Mouse (Mus musculus) cortical plate, adult 2 months (tissue): ENCODE data around the gene Usp50. TPM values are rescaled to one million over a fixed set of nuclear protein-coding genes. Genes with fewer than 3 reads are reported as not detected.

Experiments used
- H3K27ac ChIP-seq: fragments of 200-500 bp; 2 replicates; pipeline ENCODE4 v1.5.1; 2012; ENCODE audit warnings: low read length, control low read depth, inconsistent platforms; ENCODE audit not compliant: insufficient read depth
- H3K4me1 ChIP-seq: fragments of 200-500 bp; 2 replicates; pipeline ENCODE4 v1.6.1; 2011; ENCODE audit warnings: low read length; ENCODE audit not compliant: control insufficient read depth, insufficient read depth
- H3K4me3 ChIP-seq: fragments of 200-500 bp; 2 replicates; pipeline ENCODE4 v1.5.1; 2011; ENCODE audit warnings: mild to moderate bottlenecking, low read length, control low read depth; ENCODE audit not compliant: insufficient read depth
- CTCF ChIP-seq: fragments of 200-500 bp; IDR thresholded peaks from 2 replicates; pipeline ENCODE4 v1.5.1; 2011; ENCODE audit warnings: mild to moderate bottlenecking, control low read depth, low read length; ENCODE audit not compliant: insufficient read depth; ENCODE audit errors: extremely low read depth
- POLR2A ChIP-seq: fragments of 200-500 bp; IDR thresholded peaks from 2 replicates; pipeline ENCODE4 v1.6.1; 2011; ENCODE audit warnings: mild to moderate bottlenecking, low read length, control low read depth; ENCODE audit not compliant: insufficient read depth; ENCODE audit errors: extremely low read depth
- polyA plus RNA-seq: library from polyadenylated mRNA; depleted of rRNA; stranded (reverse); fragments of >200 nt; gene quantifications from 2 replicates; pipeline ENCODE4 v1.2.3, GENCODE M21; 2012

Usp50 gene
- polyA plus RNA-seq, 1 experiment, result 3.1 TPM

GRCm38 (mm10) chr2:126707438-126707779, 75.9 kb downstream of the Usp50 start:
- TF ChIP-seq POLR2A (no peak), CTCF (no peak)
- H3K27ac ChIP-seq, result no peak overlapping the region
- peaks cover 1% of the 10 kb centered on the region; the same call in 1 of the 2 replicates for H3K4me1 ChIP-seq
- peak overlapping the region; percentile 73 for H3K4me3 ChIP-seq

- Histone ChIP-seq H3K4me3 (peak within 1 kb of the TSS; percentile 73), H3K4me1 (peaks cover 1% of the 10 kb centered on the region; the same call in 1 of the 2 replicates), H3K27ac (no peak within 1 kb of the TSS)
- TF ChIP-seq POLR2A (peak; percentile 99), CTCF (no peak)
These were observed 76.4 kb downstream of the Usp50 start, which contains the start of gene Usp8 for GRCm38 (mm10) chr2:126706759-126707437. Gene Usp8 (plus strand): TSS chr2:126707328.

GRCm38 (mm10) chr2:126695285-126695684, 88.0 kb downstream of the Usp50 start:
- Histone ChIP-seq H3K4me1 (no peaks in the 10 kb centered on the region), H3K27ac (no peak overlapping the region), H3K4me3 (no peak overlapping the region)
- TF ChIP-seq CTCF (no peak), POLR2A (no peak)

GRCm38 (mm10) chr2:126691290-126691689, 92.0 kb downstream of the Usp50 start:
- Histone ChIP-seq H3K4me1 (no peaks in the 10 kb centered on the region), H3K4me3 (no peak overlapping the region), H3K27ac (no peak overlapping the region)
- TF ChIP-seq POLR2A, result no peak
- no peak for TF ChIP-seq CTCF

GRCm38 (mm10) chr2:126682937-126683336, 100.3 kb downstream of the Usp50 start:
- no peak overlapping the region for H3K4me3 ChIP-seq
- H3K4me1 ChIP-seq, result no peaks in the 10 kb centered on the region
- H3K27ac ChIP-seq, result no peak overlapping the region
- TF ChIP-seq POLR2A, result no peak
- TF ChIP-seq CTCF, result no peak

- TF ChIP-seq CTCF (no peak), POLR2A (no peak)
- Histone ChIP-seq H3K4me1 (no peaks in the 10 kb centered on the region; the same call in 1 of the 2 replicates), H3K27ac (0 out of 2 replicates have a peak overlapping the region, but pooled peaks have one; percentile 3), H3K4me3 (no peak overlapping the region)
These were observed 100.9 kb downstream of the Usp50 start for GRCm38 (mm10) chr2:126682333-126682732.

- no peak for TF ChIP-seq CTCF
- no peak for TF ChIP-seq POLR2A
- Histone ChIP-seq H3K27ac (no peak overlapping the region), H3K4me1 (peaks cover 3% of the 10 kb centered on the region; the same call in 1 of the 2 replicates), H3K4me3 (no peak overlapping the region)
These were observed 105.9 kb downstream of the Usp50 start for GRCm38 (mm10) chr2:126677366-126677765.

- peak within 1 kb of the TSS; percentile 69 for H3K4me3 ChIP-seq
- peak within 1 kb of the TSS; percentile 100 for H3K27ac ChIP-seq
- TF ChIP-seq CTCF, result no peak
- TF ChIP-seq POLR2A, result no peak
- peaks cover 3% of the 10 kb centered on the region; the same call in 1 of the 2 replicates for H3K4me1 ChIP-seq
These were observed 107.2 kb downstream of the Usp50 start, which contains the start of gene Gabpb1 for GRCm38 (mm10) chr2:126676122-126676515. Gene Gabpb1 (minus strand): TSS chr2:126676337.

- peak overlapping the region; percentile 100 for H3K27ac ChIP-seq
- H3K4me3 ChIP-seq, result peak overlapping the region; percentile 69
- H3K4me1 ChIP-seq, result peaks cover 3% of the 10 kb centered on the region; the same call in 1 of the 2 replicates
- TF ChIP-seq CTCF, result no peak
- TF ChIP-seq POLR2A, result peak; percentile 71
These were observed 107.8 kb downstream of the Usp50 start for GRCm38 (mm10) chr2:126675169-126676121.
